Mouse (Mus musculus) layer of hippocampus, adult 11-12 months (tissue): ENCODE measurements around the gene Mfge8.

Experiments
- DNase-seq: peaks from one replicate; pipeline ENCODE4 v3.0.0; 2022; ENCODE audit warnings: low spot score

The Mfge8 gene

GRCm38 (mm10) chr7:79148711-79149266, at the start of gene Mfge8:
Gene Mfge8, minus strand, starts transcription at chr7:79149060.
- peak; percentile 83 for DNase-seq

GRCm38 (mm10) chr7:79194560-79195413, 45.9 kb upstream of the Mfge8 start:
- peak; percentile 73 for DNase-seq

- DNase-seq: no peak
Measured at GRCm38 (mm10) chr7:79193936-79194335, 45.1 kb upstream of the Mfge8 start.

GRCm38 (mm10) chr7:79191501-79191900, 42.6 kb upstream of the Mfge8 start:
- no peak for DNase-seq

- no peak for DNase-seq
Measured at GRCm38 (mm10) chr7:79190592-79190991, 41.7 kb upstream of the Mfge8 start.

GRCm38 (mm10) chr7:79189211-79189610, 40.4 kb upstream of the Mfge8 start:
- no peak for DNase-seq

GRCm38 (mm10) chr7:79187591-79187990, 38.7 kb upstream of the Mfge8 start:
- DNase-seq: no peak

GRCm38 (mm10) chr7:79183417-79183816, 34.6 kb upstream of the Mfge8 start:
- no peak for DNase-seq

- DNase-seq: no peak
Measured at GRCm38 (mm10) chr7:79173800-79174199, 24.9 kb upstream of the Mfge8 start.

- DNase-seq: no peak
Measured at GRCm38 (mm10) chr7:79171782-79172181, 22.9 kb upstream of the Mfge8 start.

- no peak for DNase-seq
Measured at GRCm38 (mm10) chr7:79167006-79167562, 18.2 kb upstream of the Mfge8 start.

GRCm38 (mm10) chr7:79159406-79159805, 10.5 kb upstream of the Mfge8 start:
- DNase-seq: no peak

GRCm38 (mm10) chr7:79149522-79149921, 662 bp upstream of the Mfge8 start:
- no peak for DNase-seq

- DNase-seq: no peak
Measured at GRCm38 (mm10) chr7:79147931-79148653, 768 bp downstream of the Mfge8 start.

- DNase-seq: no peak
Measured at GRCm38 (mm10) chr7:79147011-79147837, 1.6 kb downstream of the Mfge8 start.

GRCm38 (mm10) chr7:79140897-79141296, 8.0 kb downstream of the Mfge8 start:
- DNase-seq: peak; percentile 87

GRCm38 (mm10) chr7:79139891-79140591, 8.8 kb downstream of the Mfge8 start:
- DNase-seq: no peak

- no peak for DNase-seq
Measured at GRCm38 (mm10) chr7:79139328-79139824, 9.5 kb downstream of the Mfge8 start.

GRCm38 (mm10) chr7:79133391-79133790, 15.5 kb downstream of the Mfge8 start:
- DNase-seq: no peak

- DNase-seq: no peak
Measured at GRCm38 (mm10) chr7:79130843-79131444, 17.9 kb downstream of the Mfge8 start, which contains the start of gene Hapln3. Gene Hapln3, minus strand, starts transcription at chr7:79131018.
